Mouse (Mus musculus) myocyte (in vitro differentiated cells): ENCODE measurements at regions not wholly inside any gene's neighbourhood (a gene's known extent, or its start where the extent isn't known, plus 50 kb on each side); places are given as distances from the start of the nearest gene placed in this dataset.

Source experiments
- CEBPB ChIP-seq: IDR thresholded peaks from 2 replicates; pipeline ENCODE4 v1.6.1; 2011; ENCODE audit warnings: mild to moderate bottlenecking, moderate library complexity; ENCODE audit not compliant: poor library complexity, insufficient read depth, severe bottlenecking
- POLR2A ChIP-seq: IDR thresholded peaks from one replicate; pipeline ENCODE4 v1.6.1; 2011; ENCODE audit warnings: low read depth, mild to moderate bottlenecking, control low read depth, moderate library complexity; ENCODE audit not compliant: insufficient read length
- POLR2AphosphoS2 ChIP-seq: IDR thresholded peaks from one replicate; pipeline ENCODE4 v1.6.1; 2011; ENCODE audit warnings: low read depth, control low read depth; ENCODE audit not compliant: insufficient read length
- SRF ChIP-seq: IDR thresholded peaks from one replicate; pipeline ENCODE4 v1.6.1; 2011; ENCODE audit warnings: low read depth; ENCODE audit not compliant: control insufficient read depth, insufficient read length
- TCF12 ChIP-seq: IDR thresholded peaks from one replicate; pipeline ENCODE4 v1.6.1; 2011; ENCODE audit warnings: mild to moderate bottlenecking, control low read depth; ENCODE audit not compliant: poor library complexity, insufficient read depth, severe bottlenecking
- TCF3 ChIP-seq: IDR thresholded peaks from one replicate; pipeline ENCODE4 v1.6.1; 2011; ENCODE audit warnings: low read depth, control low read depth; ENCODE audit not compliant: insufficient read length

DNA sequence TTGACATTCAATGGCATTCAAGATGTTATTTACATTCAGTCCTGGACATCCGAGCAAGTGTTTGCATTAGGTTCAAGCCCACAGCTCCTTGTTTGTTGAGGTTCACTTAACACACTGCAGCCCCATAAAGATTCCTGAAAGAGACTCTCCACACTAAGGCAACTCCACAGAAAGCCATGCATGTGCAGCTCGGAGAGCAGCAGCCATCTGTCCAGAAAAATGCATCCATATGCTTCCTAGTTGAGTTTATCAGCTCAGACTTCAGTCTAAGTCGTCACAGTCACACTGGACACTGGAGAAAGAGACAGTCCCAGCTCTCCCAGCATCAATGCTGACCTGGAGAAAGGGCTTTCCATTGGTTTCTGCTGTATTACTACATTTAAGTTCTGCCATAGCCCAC is 339.7 kb downstream of the Epha4 start:
- TF ChIP-seq POLR2A: no peak
- TF ChIP-seq CEBPB: no peak
- TF ChIP-seq TCF3: no peak
- TF ChIP-seq POLR2AphosphoS2: no peak
- no peak for TF ChIP-seq TCF12
- TF ChIP-seq SRF: no peak
